Mouse (Mus musculus): ENCODE data around the gene Ccdc63. TPM values are rescaled to one million over a fixed set of nuclear protein-coding genes. Genes with fewer than 3 reads are reported as not detected.
"Not testable (repeated sequence)": the region's sequence is repeated elsewhere in the genome, so short reads cannot be mapped to it uniquely, and the experiment has no call there.

Ccdc63 gene
- total RNA-seq, 2 experiments from 2014 or later = 0.22 TPM; not detected in 1

DNA sequence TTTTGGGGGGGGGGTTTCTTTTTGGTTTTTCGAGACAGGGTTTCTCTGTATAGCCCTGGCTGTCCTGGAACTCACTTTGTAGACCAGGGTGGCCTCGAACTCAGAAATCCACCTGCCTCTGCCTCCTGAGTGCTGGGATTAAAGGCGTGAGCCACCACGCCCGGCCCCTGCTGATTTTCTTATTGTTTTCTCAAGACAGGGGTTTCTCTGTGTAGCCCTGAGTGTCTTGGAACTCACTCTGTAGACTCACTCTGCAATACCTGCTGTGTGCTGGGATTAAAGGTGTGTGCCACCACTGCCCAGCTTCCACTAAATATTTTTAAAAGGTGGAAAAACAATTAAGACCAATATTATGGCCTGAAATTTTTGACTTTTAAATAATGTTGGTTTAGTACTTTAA is 11.9 kb upstream of the Ccdc63 start:
- intact Hi-C loops (cut with DNase I) = not testable (repeated sequence)

DNA sequence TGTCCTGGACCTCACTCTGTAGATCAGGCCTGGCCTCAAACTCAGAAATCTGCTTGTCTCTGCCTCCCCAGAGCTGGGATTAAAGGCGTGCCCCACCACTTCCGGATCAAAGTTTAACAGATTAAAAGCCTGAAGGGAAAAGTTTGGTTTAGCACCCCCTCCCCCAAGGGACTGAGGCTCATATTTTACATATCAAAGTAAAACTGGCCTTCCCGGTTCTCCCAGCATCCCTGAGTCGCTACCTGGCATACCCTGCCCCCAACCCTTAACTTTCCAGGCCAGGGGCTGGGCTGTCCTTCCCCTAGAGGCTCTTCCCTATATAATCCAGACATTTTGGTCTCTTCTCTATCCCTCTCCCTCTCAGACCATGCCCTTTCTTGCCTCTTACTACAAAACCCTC is 8.6 kb upstream of the Ccdc63 start:
- DNase-seq = no peak
- intact Hi-C loops (cut with DNase I) = no loop called here

More for the DNA sequence above, 11.9 kb upstream of the Ccdc63 start:
- not testable (repeated sequence) for DNase-seq

DNA sequence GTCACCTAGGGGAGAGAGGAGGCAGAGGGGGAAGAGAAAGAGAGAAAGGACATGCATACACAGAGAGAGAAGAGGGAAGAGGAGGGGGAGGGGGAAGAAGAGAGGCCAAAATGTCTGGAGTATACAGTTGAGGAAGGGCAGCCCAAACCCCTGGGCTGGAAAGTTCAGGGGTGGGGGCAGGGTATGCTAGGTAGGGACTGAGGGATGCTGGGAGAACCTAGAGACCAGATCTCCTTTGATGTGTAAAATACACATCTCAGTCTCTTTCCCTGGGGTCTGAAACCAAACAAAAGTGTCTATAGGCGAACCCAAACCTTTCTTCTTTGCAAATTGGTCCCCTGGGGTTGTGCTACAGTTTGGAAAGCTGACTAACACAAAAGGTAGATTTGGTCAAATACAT is 7.5 kb upstream of the Ccdc63 start:
- intact Hi-C loops (cut with DNase I) = no loop called here
- no peak for DNase-seq

DNA sequence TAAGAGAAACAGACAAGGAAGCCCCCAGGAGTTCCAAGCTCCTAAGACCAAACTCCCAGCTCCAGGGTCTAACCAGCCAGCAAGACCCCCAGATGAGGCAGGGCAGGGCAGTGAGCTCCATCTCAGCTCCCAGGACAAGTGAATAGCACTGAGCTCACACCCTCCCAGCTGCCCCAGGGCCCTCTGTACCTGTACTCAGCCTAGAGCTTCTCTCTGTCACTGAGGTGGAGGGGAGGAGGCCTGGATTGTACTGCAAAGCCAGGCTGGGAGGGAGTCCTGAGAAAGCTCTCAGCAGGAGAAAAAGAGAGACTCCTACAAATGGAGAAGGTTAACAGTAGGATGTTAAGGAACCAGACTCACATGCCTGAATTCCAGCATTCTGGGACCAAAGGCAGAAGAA is 6.0 kb upstream of the Ccdc63 start:
- no peak for DNase-seq
- intact Hi-C loops (cut with DNase I) = no loop called here

DNA sequence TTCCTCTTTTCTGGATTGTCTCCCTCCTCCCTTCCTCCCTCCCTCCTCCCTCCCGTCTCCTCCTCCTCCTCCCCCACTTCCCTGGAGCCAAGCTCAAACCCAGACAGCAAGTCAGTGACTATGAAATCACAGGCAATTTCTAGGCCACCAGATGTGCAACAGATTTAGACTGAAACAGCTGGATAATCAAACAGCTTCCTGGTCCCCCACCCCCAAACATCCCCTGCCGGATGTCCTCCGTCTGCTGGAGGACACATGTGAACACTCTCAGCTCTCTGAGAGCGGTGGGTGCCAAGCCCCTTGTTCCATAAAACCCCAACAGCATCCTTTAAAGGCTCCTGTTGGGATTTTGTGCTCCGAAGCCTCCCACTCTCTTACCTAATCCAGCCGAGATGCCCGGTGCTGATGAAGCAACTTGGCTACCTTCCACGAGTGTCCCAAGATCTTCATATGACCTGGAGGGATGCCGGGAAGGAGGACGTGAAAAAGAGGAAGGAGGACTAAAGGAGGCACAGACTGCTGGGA is 5.5 kb upstream of the Ccdc63 start:
- intact Hi-C loops (cut with DNase I) = no loop called here
- DNase-seq = peak; percentile 83

DNA sequence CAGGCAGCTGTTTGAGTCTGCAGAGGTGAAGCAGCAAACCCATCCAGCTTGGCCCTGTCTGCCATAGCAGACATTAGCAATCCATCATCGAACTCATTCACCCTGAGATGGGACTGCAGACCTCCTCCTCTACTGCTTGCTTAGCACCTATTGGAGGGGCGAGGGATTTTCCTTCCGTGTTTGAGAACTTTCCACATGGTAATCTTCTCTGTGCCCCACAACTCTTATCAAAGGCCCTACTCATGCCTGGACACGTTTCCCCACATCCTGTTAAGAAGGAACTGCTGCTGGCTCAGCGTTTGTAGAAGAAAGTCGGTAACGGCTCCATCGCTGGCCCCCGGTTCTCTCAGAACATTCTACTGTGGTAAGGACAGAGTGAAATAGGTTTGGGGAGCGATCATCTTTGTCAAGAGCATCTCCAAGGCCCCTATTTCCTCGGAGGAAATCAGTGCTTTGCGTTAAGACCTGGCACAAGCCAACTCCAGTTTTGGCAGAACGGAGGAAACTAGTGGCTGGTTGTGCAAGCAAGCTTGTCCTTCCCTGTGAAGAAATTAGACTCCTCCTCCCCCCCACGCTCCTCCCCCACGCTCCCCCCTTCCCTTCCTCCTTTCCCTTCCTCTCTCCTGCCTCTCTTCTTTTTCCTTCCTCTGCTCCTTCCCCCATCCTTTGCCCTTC is 4.9 kb upstream of the Ccdc63 start:
- DNase-seq = peak; percentile 80 to 82
- intact Hi-C loops (cut with DNase I) = no loop called here

DNA sequence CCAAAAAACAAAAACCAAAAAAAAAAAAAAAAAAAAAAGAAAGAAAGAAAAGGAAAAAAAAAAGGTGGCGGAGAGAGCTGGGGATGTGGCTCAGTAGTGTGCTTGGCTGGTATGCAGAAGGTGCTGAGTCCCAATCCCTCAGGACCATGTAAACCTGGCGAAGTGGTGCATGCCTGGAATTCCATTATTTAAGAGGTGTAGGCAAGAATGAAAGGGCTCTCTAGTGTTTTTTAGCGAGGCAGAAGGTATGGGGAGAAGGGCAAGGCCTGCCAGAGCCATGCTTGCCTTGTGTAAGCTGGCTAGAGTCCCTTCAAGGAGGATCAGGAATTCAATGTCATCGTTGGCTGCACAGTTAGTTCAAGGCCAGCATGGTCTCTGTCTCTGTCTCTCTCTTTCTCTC is 4.2 kb upstream of the Ccdc63 start:
- no peak for DNase-seq
- intact Hi-C loops (cut with DNase I) = no loop called here

DNA sequence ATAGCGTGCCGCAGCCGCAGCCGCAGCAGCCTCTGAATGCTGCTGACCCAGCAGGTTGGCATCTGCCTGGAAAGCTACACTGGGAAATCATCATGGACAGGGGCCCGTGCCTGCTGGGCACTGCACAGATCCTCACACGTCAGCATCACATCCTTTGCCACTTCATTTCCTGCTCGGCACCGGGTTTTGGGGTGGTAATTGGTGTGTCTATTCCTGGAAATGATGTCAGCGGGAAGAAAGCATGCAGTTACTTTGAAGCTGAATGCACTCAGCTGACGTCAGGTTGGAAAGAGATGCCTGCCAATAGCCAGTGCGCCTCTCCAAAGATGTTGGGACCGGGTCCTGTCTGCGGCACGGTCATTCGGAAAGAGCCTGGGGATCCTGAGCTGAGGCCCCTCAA is 2.9 kb upstream of the Ccdc63 start:
- DNase-seq = peak; percentile 79 to 85
- intact Hi-C loops (cut with DNase I) = loop anchor here (2.0 kb wide), 1 partner anchor 15 kb away; the partner anchor contains the start of gene Ppp1cc

DNA sequence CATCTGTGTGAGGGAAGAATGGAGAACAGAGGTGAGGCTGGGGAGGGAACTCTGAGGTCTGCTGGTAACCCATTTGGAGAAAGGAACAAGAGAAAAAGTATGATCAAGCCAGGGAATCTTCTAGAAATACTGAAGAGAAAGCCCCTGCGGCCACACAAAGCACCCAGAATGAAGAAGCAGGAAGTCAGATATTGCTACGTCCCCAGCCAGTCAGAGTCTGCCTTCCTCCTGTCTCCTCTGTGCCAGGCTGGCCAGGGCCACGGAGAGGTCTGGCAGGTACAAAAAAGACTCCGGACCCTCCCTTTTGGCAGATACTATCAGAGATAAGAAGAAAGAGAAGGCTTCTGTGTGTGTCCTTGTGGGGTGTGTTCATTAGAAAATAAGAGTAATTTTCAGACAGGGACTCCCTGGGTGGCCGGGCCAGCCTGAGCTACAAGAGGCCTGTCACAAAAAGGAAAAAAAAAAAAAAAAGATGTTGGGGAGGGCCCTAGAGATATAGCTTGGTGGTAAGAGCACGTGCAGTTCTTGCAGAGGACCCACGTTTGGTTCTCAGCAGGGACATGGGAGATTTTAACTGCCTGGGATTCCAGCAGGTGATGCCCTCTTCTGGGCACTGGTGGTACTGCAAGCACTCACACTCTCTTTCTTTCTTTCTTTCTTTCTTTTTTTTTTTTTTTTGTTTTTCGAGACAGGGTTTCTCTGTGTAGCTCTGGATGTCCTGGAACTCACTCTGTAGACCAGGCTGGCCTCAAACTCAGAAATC is 1.8 kb upstream of the Ccdc63 start:
- intact Hi-C loops (cut with DNase I) = loop anchor here (2.0 kb wide), 1 partner anchor 16 kb away; the partner anchor contains the start of gene Ppp1cc
- DNase-seq = peak in 1 of 2 experiments; percentile 71

DNA sequence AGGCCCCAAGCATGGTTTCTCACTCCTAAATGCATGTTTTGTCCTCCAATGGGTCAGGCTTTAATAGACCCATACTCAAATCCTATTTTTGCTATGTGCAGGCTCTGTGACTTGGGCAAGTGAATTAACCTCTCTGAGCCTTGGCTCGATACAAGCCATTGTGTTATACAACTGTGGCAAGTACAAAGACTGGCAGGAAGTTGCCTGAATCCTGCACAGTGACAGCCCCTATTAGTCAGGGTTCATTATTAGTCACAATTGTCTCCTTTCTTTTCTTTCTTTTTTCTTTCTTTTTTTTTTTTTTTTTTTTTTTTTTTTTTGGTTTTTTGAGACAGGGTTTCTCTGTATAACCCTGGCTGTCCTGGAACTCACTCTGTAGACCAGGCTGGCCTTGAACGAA is 852 bp downstream of the Ccdc63 start:
- intact Hi-C loops (cut with DNase I); DNase-seq: not testable (repeated sequence)

DNA sequence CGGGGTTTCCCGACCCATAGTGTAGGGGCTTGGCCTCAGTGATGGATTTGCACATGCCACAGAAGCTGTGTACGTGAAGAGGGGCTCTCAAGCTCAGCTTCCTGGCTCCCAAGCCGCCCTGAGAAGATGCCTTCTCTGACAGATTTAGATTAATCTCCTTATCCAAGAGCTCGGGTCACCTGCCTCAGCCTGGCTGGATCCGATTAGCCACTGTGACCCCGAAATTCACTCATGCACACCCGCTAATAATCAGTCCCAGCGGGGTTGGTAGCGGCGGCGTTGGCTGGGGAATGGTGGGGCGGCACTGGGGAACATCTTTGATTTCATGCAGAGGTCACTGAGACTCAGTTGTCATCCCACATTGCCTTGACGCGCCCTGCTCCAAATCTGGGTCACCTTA is 1.8 kb downstream of the Ccdc63 start:
- intact Hi-C loops (cut with DNase I) = no loop called here
- no peak for DNase-seq

DNA sequence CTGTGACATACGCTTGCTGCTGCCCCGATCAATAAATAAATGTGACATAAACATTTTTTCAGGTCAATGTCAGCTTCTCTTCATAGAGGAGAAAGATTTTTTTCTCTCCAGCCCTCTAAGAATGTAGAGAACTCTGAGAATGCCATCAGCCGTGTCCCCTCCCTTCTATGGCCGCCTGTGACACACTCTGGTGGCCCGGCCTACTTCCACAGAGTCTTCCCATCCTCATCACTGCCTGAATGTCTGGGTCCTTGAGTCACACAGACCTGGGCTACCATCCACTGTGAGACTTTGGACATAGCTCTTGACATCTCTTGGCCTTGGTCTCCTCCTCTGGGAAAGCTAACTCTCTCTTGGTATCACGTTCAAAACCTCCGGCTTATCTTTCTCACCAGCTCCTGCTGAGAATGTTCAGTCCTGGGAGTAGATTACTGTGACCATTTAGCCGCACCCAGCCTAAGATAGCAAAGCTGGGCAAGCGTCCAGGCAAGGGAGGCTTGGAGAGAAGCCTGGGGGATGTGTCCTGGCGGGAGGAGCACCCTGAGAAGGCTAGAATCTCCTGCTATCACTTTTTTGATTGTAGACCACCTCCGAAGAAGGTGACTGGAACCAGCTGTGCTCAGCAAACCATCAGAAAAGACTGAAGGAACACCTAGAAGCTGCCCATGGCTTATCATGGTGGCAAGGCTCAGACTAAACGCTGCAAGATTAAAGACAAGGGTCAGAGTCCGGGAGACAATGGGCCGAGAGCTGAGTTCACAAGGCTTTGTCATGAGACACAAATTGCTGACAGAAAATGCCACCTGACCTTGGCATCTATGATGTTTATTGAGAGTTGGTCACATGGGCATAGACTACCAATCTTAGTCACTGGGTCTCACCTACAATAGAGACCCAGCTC is 3.9 kb downstream of the Ccdc63 start:
- DNase-seq = peak; percentile 80 to 84
- intact Hi-C loops (cut with DNase I) = no loop called here

DNA sequence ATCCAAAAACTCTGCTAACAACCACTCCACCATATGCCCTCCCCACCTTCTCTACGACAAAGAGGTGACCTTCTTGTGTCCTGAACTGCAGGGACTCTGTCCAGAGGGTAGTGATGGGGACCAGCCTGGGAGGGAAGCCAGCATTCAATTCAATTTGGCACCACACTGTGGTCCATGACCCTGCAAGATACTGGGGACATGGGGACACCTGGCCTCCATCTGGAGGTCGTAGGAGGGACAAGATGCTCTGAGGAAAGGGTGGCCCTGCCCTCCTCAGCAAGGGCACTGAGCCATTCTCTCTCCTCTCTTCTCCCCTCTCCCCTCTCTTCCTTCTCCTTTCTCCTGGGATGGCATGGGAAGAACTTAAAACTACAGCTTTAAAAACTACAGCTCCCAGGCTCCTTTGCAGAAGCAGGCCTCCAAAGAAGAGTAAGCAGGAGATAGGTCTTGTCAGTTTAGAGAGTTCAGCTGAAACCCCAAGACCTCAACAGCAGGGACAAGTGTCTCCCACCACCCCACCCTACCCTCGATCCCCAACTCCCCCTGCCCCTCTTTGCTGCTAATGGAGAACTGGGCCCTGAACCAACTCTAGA is 5.2 kb downstream of the Ccdc63 start:
- DNase-seq = peak in 1 of 2 experiments; percentile 60
- intact Hi-C loops (cut with DNase I) = no loop called here

DNA sequence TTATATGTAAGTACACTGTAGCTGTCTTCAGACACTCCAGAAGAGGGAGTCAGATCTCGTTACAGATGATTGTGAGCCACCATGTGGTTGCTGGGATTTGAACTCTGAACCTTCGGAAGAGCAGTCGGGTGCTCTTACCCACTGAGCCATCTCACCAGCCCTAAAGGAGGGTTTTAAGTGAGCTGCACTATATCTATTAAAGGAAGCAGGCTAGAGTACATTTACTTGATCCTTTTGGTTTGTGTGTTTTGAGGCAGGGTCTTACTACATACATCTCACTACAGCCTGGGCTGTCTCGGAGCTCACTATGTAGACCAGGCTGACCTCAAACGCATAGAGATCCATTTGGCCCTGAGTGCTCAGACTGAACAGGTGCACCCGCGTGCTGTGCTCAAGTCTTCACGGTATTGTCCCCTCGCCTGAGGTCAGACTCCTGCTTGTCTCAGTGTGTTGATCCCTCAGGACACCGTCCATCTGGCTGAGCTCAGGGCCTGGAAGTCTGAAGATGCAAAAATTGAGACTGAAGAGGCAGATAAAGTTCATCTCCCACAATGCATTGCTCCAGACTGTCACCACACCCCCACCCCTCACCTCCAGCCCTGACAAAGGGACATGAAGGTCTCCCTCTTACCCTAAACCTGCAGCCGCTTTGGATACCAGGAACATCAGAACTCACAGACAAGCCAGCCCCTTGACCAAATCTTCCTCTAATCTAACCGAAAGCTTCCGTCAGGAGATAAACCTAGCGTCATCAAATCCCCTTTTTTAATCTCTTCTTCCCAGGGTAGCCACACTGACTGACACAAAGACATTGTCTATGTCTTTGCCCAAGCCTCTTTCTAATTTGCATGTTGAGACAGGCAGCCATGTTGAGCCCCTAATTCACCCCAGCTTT is 6.0 kb downstream of the Ccdc63 start:
- intact Hi-C loops (cut with DNase I) = loop anchor here (5.0 kb wide), 2 partner anchors 208 to 258 kb away; partner anchors contain the start of gene Arpc3
- no peak for DNase-seq

DNA sequence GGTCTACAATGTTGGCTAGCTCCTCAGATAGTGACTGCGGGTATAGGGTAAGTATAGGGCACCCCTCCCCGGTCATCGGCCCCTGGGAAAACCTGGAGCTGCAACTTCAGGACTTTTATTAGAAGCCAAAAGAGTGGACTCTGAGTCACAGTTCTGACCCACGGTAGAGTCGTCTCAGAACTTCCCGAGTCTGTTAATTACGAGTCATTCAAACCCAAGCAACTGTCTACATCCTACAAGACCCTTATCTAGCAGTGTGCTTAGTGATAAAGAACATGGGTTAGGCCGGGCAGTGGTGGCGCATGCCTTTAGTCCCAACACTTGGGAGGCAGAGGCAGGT is 7.6 kb downstream of the Ccdc63 start:
- no peak for DNase-seq
- intact Hi-C loops (cut with DNase I) = loop anchor here (5.0 kb wide), 2 partner anchors 209 to 259 kb away; partner anchors contain the start of gene Arpc3

DNA sequence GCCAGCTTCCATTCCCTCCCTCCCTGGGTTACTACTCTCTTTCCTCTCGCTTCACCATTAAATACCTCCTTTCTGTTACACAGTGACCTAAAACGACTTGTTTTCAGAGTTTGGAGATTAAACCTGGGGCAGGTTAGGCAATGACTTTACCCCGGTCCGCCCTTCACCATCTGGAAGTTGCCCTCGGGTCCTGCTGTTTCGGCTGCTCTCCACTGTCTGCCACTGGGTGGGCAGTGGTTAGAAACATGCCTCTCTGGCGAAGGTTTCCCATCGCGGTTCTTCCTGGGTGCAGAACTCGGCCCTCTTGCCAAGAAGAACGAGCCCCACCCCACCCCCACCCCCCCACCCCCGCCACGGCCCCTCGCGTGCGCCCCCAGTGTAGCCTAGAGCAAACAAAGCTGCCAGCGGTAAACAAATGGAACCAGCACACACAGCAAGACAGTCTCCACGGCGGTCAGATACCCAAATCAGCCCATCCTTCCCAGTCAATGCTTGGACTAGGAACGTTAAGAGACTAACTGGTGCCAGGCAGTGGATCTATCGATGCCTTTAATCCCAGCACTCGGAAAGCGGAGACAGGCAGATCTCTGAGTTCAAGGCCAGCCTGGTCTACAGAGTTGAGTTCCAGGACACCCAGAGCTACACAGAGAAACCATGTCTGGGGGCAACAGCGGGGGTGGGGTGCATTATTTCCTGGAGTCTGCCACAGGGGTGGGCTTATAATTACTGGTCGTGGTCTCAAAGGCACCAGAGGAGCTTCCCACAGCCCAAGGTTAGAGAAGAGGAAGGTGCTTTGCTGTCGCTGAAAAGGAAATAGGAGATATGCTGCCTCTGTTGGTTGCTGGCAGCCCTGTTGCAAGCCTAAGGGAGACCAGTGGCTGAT is 8.2 kb downstream of the Ccdc63 start:
- no peak for DNase-seq
- intact Hi-C loops (cut with DNase I) = loop anchor here (5.0 kb wide), 2 partner anchors 210 to 260 kb away; partner anchors contain the start of gene Arpc3

DNA sequence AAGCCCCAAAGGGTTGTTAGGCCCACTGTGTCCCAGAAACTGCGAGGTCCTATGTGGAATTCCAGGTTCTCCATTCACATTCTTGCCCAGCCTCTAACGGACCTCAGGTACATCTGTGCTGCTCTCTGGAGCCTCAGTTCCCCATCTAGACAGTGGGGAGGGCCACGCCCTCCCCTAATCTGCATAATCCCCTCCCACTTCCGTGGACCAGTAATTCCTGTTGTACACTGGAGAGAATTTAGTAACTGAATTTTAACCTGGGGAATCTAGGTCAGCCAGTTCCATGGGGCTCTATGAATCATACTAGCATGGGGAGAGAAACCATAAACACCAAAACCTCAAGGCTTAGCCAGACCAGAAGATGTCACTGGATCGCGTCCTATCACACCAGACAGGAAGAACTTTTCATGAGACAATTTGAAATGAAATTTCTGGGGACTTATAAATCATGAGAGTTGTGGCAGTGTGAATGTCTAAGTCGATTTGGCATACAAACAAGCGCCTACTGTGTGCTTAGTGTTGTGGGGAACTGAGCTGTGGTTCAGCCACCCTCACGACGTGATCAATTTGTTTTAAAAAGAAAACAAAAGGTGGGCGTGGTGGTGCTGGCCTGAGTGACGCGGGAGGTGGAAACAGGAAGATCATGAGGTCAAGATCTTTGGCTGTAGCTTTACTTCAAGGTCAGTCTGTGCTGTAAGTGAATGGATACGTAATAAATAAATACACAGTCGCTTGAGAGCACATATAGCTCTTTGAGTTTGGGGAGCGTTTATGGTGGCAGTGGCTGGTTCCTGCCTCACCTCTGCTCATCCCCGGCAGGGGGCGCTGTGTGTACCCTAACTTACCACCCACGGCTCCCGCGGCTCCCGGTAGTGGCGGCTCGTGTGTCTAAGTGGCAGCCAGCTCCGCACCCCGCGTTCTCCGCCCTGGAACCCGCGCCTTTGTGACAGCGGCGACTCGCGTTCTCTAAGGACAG is 9.3 kb downstream of the Ccdc63 start:
- DNase-seq = peak; percentile 91 to 94
- intact Hi-C loops (cut with DNase I) = loop anchor here (1.0 to 5.0 kb wide), 3 partner anchors 45 to 261 kb away; partner anchors contain the start of gene Arpc3

All from heart, postnatal 10 days (tissue).